Mouse (Mus musculus): ENCODE measurements at regions not wholly inside any gene's neighbourhood (a gene's known extent, or its start where the extent isn't known, plus 50 kb on each side); places are given as distances from the start of the nearest gene placed in this dataset.

- TF ChIP-seq CTCF (conservative IDR thresholded peaks at IDR 0.05 in 1 of 2, IDR thresholded peaks at IDR 0.05 in 1 of 2; ENCODE audit: low read depth in 2 of 2, low read length in 2 of 2) (no peak), USF1 (IDR thresholded peaks at IDR 0.05; ENCODE audit: low read depth, low read length) (no peak), CHD1 (IDR thresholded peaks at IDR 0.05; ENCODE audit: low read depth, low read length) (no peak), EP300 (IDR thresholded peaks at IDR 0.05; ENCODE audit: low read length) (no peak), MAX (IDR thresholded peaks at IDR 0.05; ENCODE audit: low read length) (no peak)
Observed at GRCm38 (mm10) chr5:39311211-39311610, 434.6 kb upstream of the Clnk start.
